Mouse (Mus musculus): ENCODE results near the gene Lfng.

The Lfng gene

GRCm38 (mm10) chr5:140641254-140641928 is 34.3 kb downstream of the Lfng start:
- peak; percentile 39 to 56 for DNase-seq

- no peak for DNase-seq
Measured at GRCm38 (mm10) chr5:140642076-140642475, 35.0 kb downstream of the Lfng start.

- peak; percentile 42 to 46 for DNase-seq
Measured at GRCm38 (mm10) chr5:140644263-140644662, 37.1 kb downstream of the Lfng start.

- DNase-seq = peak; percentile 50 to 68
Measured at GRCm38 (mm10) chr5:140644702-140645201, 37.6 kb downstream of the Lfng start.

GRCm38 (mm10) chr5:140645454-140645853 is 38.3 kb downstream of the Lfng start:
- DNase-seq = no peak

- no peak for DNase-seq
Measured at GRCm38 (mm10) chr5:140646171-140646570, 39.1 kb downstream of the Lfng start.

- no peak for DNase-seq
Measured at GRCm38 (mm10) chr5:140647031-140647760, 40.1 kb downstream of the Lfng start.

- DNase-seq = peak; percentile 74 to 78
Measured at GRCm38 (mm10) chr5:140647821-140648518, 40.9 kb downstream of the Lfng start.

- DNase-seq = no peak
Measured at GRCm38 (mm10) chr5:140648519-140649100, 41.5 kb downstream of the Lfng start, which contains the start of gene Ttyh3. Ttyh3 (minus strand) TSS chr5:140649031.

GRCm38 (mm10) chr5:140649101-140649667 is 42.1 kb downstream of the Lfng start:
- DNase-seq = peak; percentile 99 to 100

- no peak for DNase-seq
Measured at GRCm38 (mm10) chr5:140649881-140650414, 42.8 kb downstream of the Lfng start.

GRCm38 (mm10) chr5:140651231-140651630 is 44.1 kb downstream of the Lfng start:
- DNase-seq = no peak

- DNase-seq = peak; percentile 42 to 54
Measured at GRCm38 (mm10) chr5:140652587-140652986, 45.5 kb downstream of the Lfng start.

GRCm38 (mm10) chr5:140654096-140654845 is 47.2 kb downstream of the Lfng start:
- no peak for DNase-seq

- DNase-seq = peak in 1 of 2 experiments; percentile 45
Measured at GRCm38 (mm10) chr5:140659607-140660272, 52.6 kb downstream of the Lfng start.

GRCm38 (mm10) chr5:140660398-140660797 is 53.3 kb downstream of the Lfng start:
- no peak for DNase-seq

- DNase-seq = no peak
Measured at GRCm38 (mm10) chr5:140661427-140661826, 54.3 kb downstream of the Lfng start.

GRCm38 (mm10) chr5:140661875-140662643 is 54.9 kb downstream of the Lfng start:
- DNase-seq = no peak

GRCm38 (mm10) chr5:140662741-140663592 is 55.8 kb downstream of the Lfng start:
- DNase-seq = peak in 1 of 2 experiments; percentile 52

Measured in kidney, postnatal 4 days (tissue).